Mouse (Mus musculus): ENCODE data around the gene Pld3. TPM values are rescaled to one million over a fixed set of nuclear protein-coding genes. Genes with fewer than 3 reads are reported as not detected.

The Pld3 gene
- polyA plus RNA-seq, 1 experiment from 2014 or later = 59.5 TPM

GRCm38 (mm10) chr7:27526039-27526827 is 26.8 kb downstream of the Pld3 start:
- 0 out of 2 replicates have a peak, but pooled peaks have one; percentile 32 for ATAC-seq (replicated peaks; ENCODE audit: insufficient number of reproducible peaks, low FRiP score, low TSS enrichment)
- Histone ChIP-seq H3K27ac (ENCODE audit: low read depth, low read length) (no peak overlapping the region), H3K4me2 (no peak overlapping the region), H3K9ac (ENCODE audit: low read depth, low read length) (peak overlapping the region; percentile 30; the same call in 1 of the 2 replicates), H3K4me1 (ENCODE audit: control insufficient read depth, insufficient read depth, low read length) (peaks cover 7% of the 10 kb centered on the region; the same call in 1 of the 2 replicates), H3K27me3 (ENCODE audit: control insufficient read depth, insufficient read depth, low read length) (no peaks in the 10 kb centered on the region), H3K36me3 (ENCODE audit: control insufficient read depth, insufficient read depth, low read length) (peaks cover 3% of the 10 kb centered on the region; the same call in 1 of the 2 replicates), H3K9me3 (replicated peaks; ENCODE audit: control insufficient read depth, low read length) (no peaks in the 10 kb centered on the region), H3K4me3 (ENCODE audit: low read depth, low read length) (no peak overlapping the region)
- 22% methylated on average over 10 of the region's 10 CpGs for WGBS (ENCODE audit: insufficient replicate concordance)

- 90% methylated on average over 13 of the region's 13 CpGs for WGBS (ENCODE audit: insufficient replicate concordance)
- no peak overlapping the region for H3K27ac ChIP-seq (ENCODE audit: low read depth, low read length)
- H3K36me3 ChIP-seq (ENCODE audit: control insufficient read depth, insufficient read depth, low read length) = no peaks in the 10 kb centered on the region
- H3K9me3 ChIP-seq (replicated peaks; ENCODE audit: control insufficient read depth, low read length) = no peaks in the 10 kb centered on the region
- no peak overlapping the region for H3K9ac ChIP-seq (ENCODE audit: low read depth, low read length)
- no peak overlapping the region for H3K4me2 ChIP-seq
- H3K4me1 ChIP-seq (ENCODE audit: control insufficient read depth, insufficient read depth, low read length) = peaks cover 7% of the 10 kb centered on the region; the same call in 1 of the 2 replicates
- H3K27me3 ChIP-seq (ENCODE audit: control insufficient read depth, insufficient read depth, low read length) = no peaks in the 10 kb centered on the region
- H3K4me3 ChIP-seq (ENCODE audit: low read depth, low read length) = no peak overlapping the region
- no peak for ATAC-seq (replicated peaks; ENCODE audit: insufficient number of reproducible peaks, low FRiP score, low TSS enrichment)
Measured at GRCm38 (mm10) chr7:27523805-27524204, 29.2 kb downstream of the Pld3 start.

- no peaks in the 10 kb centered on the region for H3K27me3 ChIP-seq (ENCODE audit: control insufficient read depth, insufficient read depth, low read length)
- H3K9me3 ChIP-seq (replicated peaks; ENCODE audit: control insufficient read depth, low read length) = no peaks in the 10 kb centered on the region
- no peak for ATAC-seq (replicated peaks; ENCODE audit: insufficient number of reproducible peaks, low FRiP score, low TSS enrichment)
- WGBS (ENCODE audit: insufficient replicate concordance) = 45% methylated on average over 5 of the region's 5 CpGs
- H3K4me1 ChIP-seq (ENCODE audit: control insufficient read depth, insufficient read depth, low read length) = peaks cover 7% of the 10 kb centered on the region; the same call in 1 of the 2 replicates
- no peak within 1 kb of the TSS for H3K4me2 ChIP-seq
- H3K4me3 ChIP-seq (ENCODE audit: low read depth, low read length) = no peak within 1 kb of the TSS
- no peak within 1 kb of the TSS for H3K9ac ChIP-seq (ENCODE audit: low read depth, low read length)
- H3K36me3 ChIP-seq (ENCODE audit: control insufficient read depth, insufficient read depth, low read length) = no peaks in the 10 kb centered on the region
- H3K27ac ChIP-seq (ENCODE audit: low read depth, low read length) = no peak within 1 kb of the TSS
Measured at GRCm38 (mm10) chr7:27522967-27523366, 30.1 kb downstream of the Pld3 start, which contains the start of gene Hipk4. Gene Hipk4 (plus strand): TSS chr7:27523267.

GRCm38 (mm10) chr7:27520599-27520998 is 32.4 kb downstream of the Pld3 start:
- Histone ChIP-seq H3K4me1 (ENCODE audit: control insufficient read depth, insufficient read depth, low read length) (0 out of 2 replicates have a peak, but pooled peaks cover 3% of the 10 kb centered on the region), H3K27ac (ENCODE audit: low read depth, low read length) (no peak overlapping the region), H3K9me3 (replicated peaks; ENCODE audit: control insufficient read depth, low read length) (no peaks in the 10 kb centered on the region), H3K4me3 (ENCODE audit: low read depth, low read length) (no peak overlapping the region), H3K27me3 (ENCODE audit: control insufficient read depth, insufficient read depth, low read length) (no peaks in the 10 kb centered on the region), H3K36me3 (ENCODE audit: control insufficient read depth, insufficient read depth, low read length) (no peaks in the 10 kb centered on the region), H3K4me2 (no peak overlapping the region), H3K9ac (ENCODE audit: low read depth, low read length) (no peak overlapping the region)
- WGBS (ENCODE audit: insufficient replicate concordance) = 68% methylated on average over 1 of the region's 1 CpGs
- no peak for ATAC-seq (replicated peaks; ENCODE audit: insufficient number of reproducible peaks, low FRiP score, low TSS enrichment)

GRCm38 (mm10) chr7:27520104-27520503 is 32.9 kb downstream of the Pld3 start:
- Histone ChIP-seq H3K4me3 (ENCODE audit: low read depth, low read length) (no peak overlapping the region), H3K9ac (ENCODE audit: low read depth, low read length) (no peak overlapping the region), H3K4me1 (ENCODE audit: control insufficient read depth, insufficient read depth, low read length) (0 out of 2 replicates have a peak, but pooled peaks cover 3% of the 10 kb centered on the region), H3K36me3 (ENCODE audit: control insufficient read depth, insufficient read depth, low read length) (no peaks in the 10 kb centered on the region), H3K27me3 (ENCODE audit: control insufficient read depth, insufficient read depth, low read length) (no peaks in the 10 kb centered on the region), H3K9me3 (replicated peaks; ENCODE audit: control insufficient read depth, low read length) (no peaks in the 10 kb centered on the region), H3K4me2 (no peak overlapping the region), H3K27ac (ENCODE audit: low read depth, low read length) (no peak overlapping the region)
- no peak for ATAC-seq (replicated peaks; ENCODE audit: insufficient number of reproducible peaks, low FRiP score, low TSS enrichment)

GRCm38 (mm10) chr7:27518314-27518713 is 34.7 kb downstream of the Pld3 start:
- WGBS (ENCODE audit: insufficient replicate concordance) = 84% methylated on average over 9 of the region's 9 CpGs
- Histone ChIP-seq H3K27me3 (ENCODE audit: control insufficient read depth, insufficient read depth, low read length) (no peaks in the 10 kb centered on the region), H3K36me3 (ENCODE audit: control insufficient read depth, insufficient read depth, low read length) (no peaks in the 10 kb centered on the region), H3K4me2 (no peak overlapping the region), H3K9ac (ENCODE audit: low read depth, low read length) (no peak overlapping the region), H3K4me3 (ENCODE audit: low read depth, low read length) (no peak overlapping the region), H3K9me3 (replicated peaks; ENCODE audit: control insufficient read depth, low read length) (no peaks in the 10 kb centered on the region), H3K4me1 (ENCODE audit: control insufficient read depth, insufficient read depth, low read length) (0 out of 2 replicates have a peak, but pooled peaks cover 3% of the 10 kb centered on the region), H3K27ac (ENCODE audit: low read depth, low read length) (no peak overlapping the region)
- no peak for ATAC-seq (replicated peaks; ENCODE audit: insufficient number of reproducible peaks, low FRiP score, low TSS enrichment)

- no peak overlapping the region for H3K27ac ChIP-seq (ENCODE audit: low read depth, low read length)
- H3K36me3 ChIP-seq (ENCODE audit: control insufficient read depth, insufficient read depth, low read length) = no peaks in the 10 kb centered on the region
- no peak overlapping the region for H3K9ac ChIP-seq (ENCODE audit: low read depth, low read length)
- H3K4me1 ChIP-seq (ENCODE audit: control insufficient read depth, insufficient read depth, low read length) = no peaks in the 10 kb centered on the region
- H3K4me3 ChIP-seq (ENCODE audit: low read depth, low read length) = no peak overlapping the region
- WGBS (ENCODE audit: insufficient replicate concordance) = 68% methylated on average over 9 of the region's 9 CpGs
- H3K9me3 ChIP-seq (replicated peaks; ENCODE audit: control insufficient read depth, low read length) = no peaks in the 10 kb centered on the region
- H3K4me2 ChIP-seq = no peak overlapping the region
- no peaks in the 10 kb centered on the region for H3K27me3 ChIP-seq (ENCODE audit: control insufficient read depth, insufficient read depth, low read length)
- ATAC-seq (replicated peaks; ENCODE audit: insufficient number of reproducible peaks, low FRiP score, low TSS enrichment) = no peak; the same call in 1 of the 2 replicates
Measured at GRCm38 (mm10) chr7:27514961-27515360, 38.1 kb downstream of the Pld3 start.

GRCm38 (mm10) chr7:27510809-27511208 is 42.2 kb downstream of the Pld3 start:
- no peak overlapping the region for H3K4me3 ChIP-seq (ENCODE audit: low read depth, low read length)
- peaks cover 12% of the 10 kb centered on the region for H3K4me1 ChIP-seq (ENCODE audit: control insufficient read depth, insufficient read depth, low read length)
- no peaks in the 10 kb centered on the region for H3K36me3 ChIP-seq (ENCODE audit: control insufficient read depth, insufficient read depth, low read length)
- H3K27ac ChIP-seq (ENCODE audit: low read depth, low read length) = no peak overlapping the region
- no peak for ATAC-seq (replicated peaks; ENCODE audit: insufficient number of reproducible peaks, low FRiP score, low TSS enrichment)
- 84% methylated on average over 2 of the region's 2 CpGs for WGBS (ENCODE audit: insufficient replicate concordance)
- H3K4me2 ChIP-seq = no peak overlapping the region
- H3K9me3 ChIP-seq (replicated peaks; ENCODE audit: control insufficient read depth, low read length) = no peaks in the 10 kb centered on the region
- no peaks in the 10 kb centered on the region for H3K27me3 ChIP-seq (ENCODE audit: control insufficient read depth, insufficient read depth, low read length)
- H3K9ac ChIP-seq (ENCODE audit: low read depth, low read length) = no peak overlapping the region

- Histone ChIP-seq H3K36me3 (ENCODE audit: control insufficient read depth, insufficient read depth, low read length) (no peaks in the 10 kb centered on the region), H3K4me3 (ENCODE audit: low read depth, low read length) (peak overlapping the region; percentile 65), H3K9ac (ENCODE audit: low read depth, low read length) (no peak overlapping the region; the same call in 1 of the 2 replicates), H3K9me3 (replicated peaks; ENCODE audit: control insufficient read depth, low read length) (no peaks in the 10 kb centered on the region), H3K4me1 (ENCODE audit: control insufficient read depth, insufficient read depth, low read length) (peaks cover 12% of the 10 kb centered on the region), H3K4me2 (peak overlapping the region; percentile 82), H3K27ac (ENCODE audit: low read depth, low read length) (peak overlapping the region; percentile 99; the same call in 1 of the 2 replicates), H3K27me3 (ENCODE audit: control insufficient read depth, insufficient read depth, low read length) (no peaks in the 10 kb centered on the region)
- WGBS (ENCODE audit: insufficient replicate concordance) = 23% methylated on average over 6 of the region's 6 CpGs
- ATAC-seq (replicated peaks; ENCODE audit: insufficient number of reproducible peaks, low FRiP score, low TSS enrichment) = peak; percentile 69
Measured at GRCm38 (mm10) chr7:27508648-27509005, 44.4 kb downstream of the Pld3 start.
